Mouse (Mus musculus): ENCODE measurements around the gene Elp1. TPM values are rescaled to one million over a fixed set of nuclear protein-coding genes. Genes with fewer than 3 reads are reported as not detected.

Elp1 gene
- polyA plus RNA-seq, 1 experiment, result 2.6 TPM

GRCm38 (mm10) chr4:56824231-56824630 is 22.1 kb upstream of the Elp1 start:
- Histone ChIP-seq H3K27ac (ENCODE audit: insufficient read depth, low read depth, low read length) (no peak overlapping the region), H3K27me3 (ENCODE audit: control insufficient read depth, insufficient read depth, low read length) (no peaks in the 10 kb centered on the region), H3K4me1 (ENCODE audit: control insufficient read depth, insufficient read depth, insufficient read length, low read length) (no peaks in the 10 kb centered on the region), H3K36me3 (ENCODE audit: control insufficient read depth, insufficient read depth, low read length) (no peaks in the 10 kb centered on the region), H3K4me3 (ENCODE audit: low read depth, low read length) (no peak overlapping the region)
- TF ChIP-seq POLR2A (IDR thresholded peaks at IDR 0.05; ENCODE audit: low read depth, low read length), result no peak
- TF ChIP-seq CTCF (IDR thresholded peaks at IDR 0.05; ENCODE audit: extremely low read depth, insufficient read length, insufficient replicate concordance, low read depth, low read length), result no peak
- 88% methylated on average over 9 of the region's 9 CpGs for WGBS

- H3K27me3 ChIP-seq (ENCODE audit: control insufficient read depth, insufficient read depth, low read length), result no peaks in the 10 kb centered on the region
- TF ChIP-seq CTCF (IDR thresholded peaks at IDR 0.05; ENCODE audit: extremely low read depth, insufficient read length, insufficient replicate concordance, low read depth, low read length), result peak; percentile 34; the same call in 1 of the 2 replicates
- no peak for TF ChIP-seq POLR2A (IDR thresholded peaks at IDR 0.05; ENCODE audit: low read depth, low read length)
Observed at GRCm38 (mm10) chr4:56820017-56820550, 18.0 kb upstream of the Elp1 start.

GRCm38 (mm10) chr4:56815131-56815530 is 13.0 kb upstream of the Elp1 start:
- Histone ChIP-seq H3K4me3 (ENCODE audit: low read depth, low read length) (no peak overlapping the region), H3K27me3 (ENCODE audit: control insufficient read depth, insufficient read depth, low read length) (no peaks in the 10 kb centered on the region), H3K27ac (ENCODE audit: insufficient read depth, low read depth, low read length) (no peak overlapping the region), H3K4me1 (ENCODE audit: control insufficient read depth, insufficient read depth, insufficient read length, low read length) (no peaks in the 10 kb centered on the region), H3K36me3 (ENCODE audit: control insufficient read depth, insufficient read depth, low read length) (no peaks in the 10 kb centered on the region; the same call in 1 of the 2 replicates)
- 88% methylated on average over 8 of the region's 8 CpGs for WGBS
- no peak for TF ChIP-seq POLR2A (IDR thresholded peaks at IDR 0.05; ENCODE audit: low read depth, low read length)
- no peak for TF ChIP-seq CTCF (IDR thresholded peaks at IDR 0.05; ENCODE audit: extremely low read depth, insufficient read length, insufficient replicate concordance, low read depth, low read length)

More at GRCm38 (mm10) chr4:56820017-56820550, 18.0 kb upstream of the Elp1 start:
- no peak overlapping the region for H3K4me3 ChIP-seq (ENCODE audit: low read depth, low read length)
- H3K36me3 ChIP-seq (ENCODE audit: control insufficient read depth, insufficient read depth, low read length), result no peaks in the 10 kb centered on the region
- H3K4me1 ChIP-seq (ENCODE audit: control insufficient read depth, insufficient read depth, insufficient read length, low read length), result no peaks in the 10 kb centered on the region
- H3K27ac ChIP-seq (ENCODE audit: insufficient read depth, low read depth, low read length), result no peak overlapping the region

GRCm38 (mm10) chr4:56812096-56812495 is 10.0 kb upstream of the Elp1 start:
- Histone ChIP-seq H3K36me3 (ENCODE audit: control insufficient read depth, insufficient read depth, low read length) (no peaks in the 10 kb centered on the region; the same call in 1 of the 2 replicates), H3K4me3 (ENCODE audit: low read depth, low read length) (no peak overlapping the region), H3K27ac (ENCODE audit: insufficient read depth, low read depth, low read length) (no peak overlapping the region), H3K27me3 (ENCODE audit: control insufficient read depth, insufficient read depth, low read length) (no peaks in the 10 kb centered on the region), H3K4me1 (ENCODE audit: control insufficient read depth, insufficient read depth, insufficient read length, low read length) (no peaks in the 10 kb centered on the region)
- TF ChIP-seq POLR2A (IDR thresholded peaks at IDR 0.05; ENCODE audit: low read depth, low read length) (no peak), CTCF (IDR thresholded peaks at IDR 0.05; ENCODE audit: extremely low read depth, insufficient read length, insufficient replicate concordance, low read depth, low read length) (no peak)
- 79% methylated on average over 4 of the region's 4 CpGs for WGBS

GRCm38 (mm10) chr4:56811642-56812041 is 9.5 kb upstream of the Elp1 start:
- TF ChIP-seq POLR2A (IDR thresholded peaks at IDR 0.05; ENCODE audit: low read depth, low read length), result no peak
- no peak for TF ChIP-seq CTCF (IDR thresholded peaks at IDR 0.05; ENCODE audit: extremely low read depth, insufficient read length, insufficient replicate concordance, low read depth, low read length)
- H3K27ac ChIP-seq (ENCODE audit: insufficient read depth, low read depth, low read length), result no peak overlapping the region
- H3K4me3 ChIP-seq (ENCODE audit: low read depth, low read length), result no peak overlapping the region
- H3K36me3 ChIP-seq (ENCODE audit: control insufficient read depth, insufficient read depth, low read length), result peaks cover under 1% of the 10 kb centered on the region
- H3K4me1 ChIP-seq (ENCODE audit: control insufficient read depth, insufficient read depth, insufficient read length, low read length), result no peaks in the 10 kb centered on the region
- 77% methylated on average over 3 of the region's 3 CpGs for WGBS
- no peaks in the 10 kb centered on the region for H3K27me3 ChIP-seq (ENCODE audit: control insufficient read depth, insufficient read depth, low read length)

GRCm38 (mm10) chr4:56809050-56809449 is 6.9 kb upstream of the Elp1 start:
- TF ChIP-seq CTCF (IDR thresholded peaks at IDR 0.05; ENCODE audit: extremely low read depth, insufficient read length, insufficient replicate concordance, low read depth, low read length) (no peak), POLR2A (IDR thresholded peaks at IDR 0.05; ENCODE audit: low read depth, low read length) (no peak)
- Histone ChIP-seq H3K27ac (ENCODE audit: insufficient read depth, low read depth, low read length) (no peak overlapping the region), H3K4me1 (ENCODE audit: control insufficient read depth, insufficient read depth, insufficient read length, low read length) (no peaks in the 10 kb centered on the region), H3K4me3 (ENCODE audit: low read depth, low read length) (no peak overlapping the region), H3K27me3 (ENCODE audit: control insufficient read depth, insufficient read depth, low read length) (no peaks in the 10 kb centered on the region), H3K36me3 (ENCODE audit: control insufficient read depth, insufficient read depth, low read length) (peaks cover 9% of the 10 kb centered on the region)
- 79% methylated on average over 4 of the region's 4 CpGs for WGBS

- 2% methylated on average over 25 of the region's 25 CpGs for WGBS
- Histone ChIP-seq H3K36me3 (ENCODE audit: control insufficient read depth, insufficient read depth, low read length) (peaks cover 10% of the 10 kb centered on the region), H3K27ac (ENCODE audit: insufficient read depth, low read depth, low read length) (no peak overlapping the region)
Observed at GRCm38 (mm10) chr4:56802669-56803150, 579 bp upstream of the Elp1 start.

More at GRCm38 (mm10) chr4:56802669-56803150, 579 bp upstream of the Elp1 start:
- Histone ChIP-seq H3K4me3 (ENCODE audit: low read depth, low read length) (peak overlapping the region; percentile 73), H3K27me3 (ENCODE audit: control insufficient read depth, insufficient read depth, low read length) (no peaks in the 10 kb centered on the region), H3K4me1 (ENCODE audit: control insufficient read depth, insufficient read depth, insufficient read length, low read length) (no peaks in the 10 kb centered on the region)
- TF ChIP-seq CTCF (IDR thresholded peaks at IDR 0.05; ENCODE audit: extremely low read depth, insufficient read length, insufficient replicate concordance, low read depth, low read length) (no peak), POLR2A (IDR thresholded peaks at IDR 0.05; ENCODE audit: low read depth, low read length) (0 out of 2 replicates have a peak, but pooled peaks have one; percentile 7)
